10 mouse cellular contexts compared by ENCODE assay signal in the genomic region with DNA sequence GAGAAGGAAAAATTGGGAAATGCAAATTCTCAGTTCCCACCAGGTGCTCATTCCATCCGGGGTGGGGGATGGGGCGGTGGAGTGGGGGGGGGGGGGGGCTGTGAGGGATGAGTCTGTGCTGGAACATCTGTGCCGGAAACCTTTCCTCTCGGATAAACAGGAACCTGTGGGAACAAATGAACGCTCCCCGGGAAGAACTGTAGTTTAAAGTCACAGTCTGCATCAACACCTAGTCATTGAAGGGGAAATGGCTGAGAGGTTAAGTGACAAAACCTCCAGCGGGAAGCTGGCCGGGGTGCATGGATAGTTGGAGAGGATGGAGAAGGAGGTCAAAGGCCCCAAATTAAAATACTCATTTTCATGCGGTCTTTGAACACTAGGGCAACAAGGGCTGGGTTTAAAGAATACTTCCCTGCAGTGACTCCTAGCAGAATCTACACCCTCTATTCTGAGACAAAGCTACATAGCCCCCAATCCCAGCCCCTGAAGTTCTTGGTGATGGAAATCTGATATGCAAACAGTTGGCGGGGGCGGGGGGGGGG. TPM values are rescaled to one million over a fixed set of nuclear protein-coding genes. Genes with fewer than 3 reads are reported as not detected.
A peak's percentile ranks its signal among the peaks of the same experiment; 100 is the strongest.
DNase-seq lines count a peak whose midpoint lies in the region; ATAC-seq and TF ChIP-seq lines count a peak whose summit lies in the region.
"Had no signal": no experiment of that assay in that cellular context is flagged by ENCODE, and none has a peak within 500 bp of the region (broad histone marks: within the 10 kb centered on the region; RNA-seq: fewer than 3 reads in every experiment).

No protein-coding gene starts in this region.

- H3K4me1 ChIP-seq in liver, embryonic 12.5 days, result peaks cover 20% of the 10 kb centered on the region
- 0 out of 2 replicates have a peak, but pooled peaks cover 3% of the 10 kb centered on the region for H3K4me1 ChIP-seq in liver, postnatal 0 days (ENCODE audit: insufficient read depth)
- H3K4me1 ChIP-seq in embryonic facial prominence, embryonic 10.5 days, result peaks cover 12% of the 10 kb centered on the region
- peaks cover 6% of the 10 kb centered on the region; the same call in 1 of the 2 replicates for H3K4me1 ChIP-seq in hindbrain, embryonic 12.5 days
- no peaks in the 10 kb centered on the region for H3K4me1 ChIP-seq in midbrain, embryonic 16.5 days (ENCODE audit: control insufficient read depth, insufficient read depth, low read length)

- H3K4me2 ChIP-seq in liver, embryonic 12.5 days, result peak overlapping the region; percentile 38; the same call in 1 of the 2 replicates
- no peak overlapping the region for H3K4me2 ChIP-seq in liver, postnatal 0 days (ENCODE audit: low read depth, low read length)
- H3K4me2 ChIP-seq in hindbrain, embryonic 12.5 days (replicated peaks), result peak overlapping the region; percentile 36
- H3K4me2 ChIP-seq in midbrain, embryonic 16.5 days (ENCODE audit: low read length), result peak overlapping the region; percentile 51

- no peaks in the 10 kb centered on the region for H3K9me3 ChIP-seq in liver, embryonic 12.5 days (replicated peaks)
- no peaks in the 10 kb centered on the region for H3K9me3 ChIP-seq in liver, postnatal 0 days (ENCODE audit: low read length)
- no peaks in the 10 kb centered on the region for H3K9me3 ChIP-seq in embryonic facial prominence, embryonic 10.5 days
- no peaks in the 10 kb centered on the region for H3K9me3 ChIP-seq in hindbrain, embryonic 12.5 days (replicated peaks)
- H3K9me3 ChIP-seq in midbrain, embryonic 16.5 days (replicated peaks; ENCODE audit: control insufficient read depth, low read length, poor library complexity, severe bottlenecking), result no peaks in the 10 kb centered on the region

- no peak for DNase-seq in liver, postnatal 0 days
- peak; percentile 10 for DNase-seq in embryonic facial prominence, embryonic 10.5 days (ENCODE audit: low spot score)
- DNase-seq in gastrocnemius, postnatal 36 days, result no peak

- no peak for ATAC-seq in liver, embryonic 12.5 days
- ATAC-seq in liver, postnatal 0 days, result no peak
- no peak for ATAC-seq in hindbrain, embryonic 12.5 days (ENCODE audit: low FRiP score)
- ATAC-seq in midbrain, embryonic 16.5 days, result no peak
- ATAC-seq in megakaryocyte progenitor cell, adult 5-6 weeks (replicated peaks; ENCODE audit: poor library complexity), result no peak

- H3K27ac ChIP-seq in liver, embryonic 12.5 days, result no peak overlapping the region
- no peak overlapping the region for H3K27ac ChIP-seq in liver, postnatal 0 days (ENCODE audit: low read depth)
- no peak overlapping the region for H3K27ac ChIP-seq in embryonic facial prominence, embryonic 10.5 days (replicated peaks)
- no peak overlapping the region for H3K27ac ChIP-seq in hindbrain, embryonic 12.5 days
- H3K27ac ChIP-seq in midbrain, embryonic 16.5 days (ENCODE audit: low read length), result no peak overlapping the region

- no peak overlapping the region for H3K4me3 ChIP-seq in liver, embryonic 12.5 days
- H3K4me3 ChIP-seq in liver, postnatal 0 days (ENCODE audit: low read depth, low read length), result no peak overlapping the region
- H3K4me3 ChIP-seq in embryonic facial prominence, embryonic 10.5 days, result peak overlapping the region; percentile 38
- H3K4me3 ChIP-seq in hindbrain, embryonic 12.5 days, result no peak overlapping the region
- H3K4me3 ChIP-seq in midbrain, embryonic 16.5 days (ENCODE audit: low read depth, low read length), result no peak overlapping the region

- no peak for TF ChIP-seq EP300 in liver, postnatal 0 days (IDR thresholded peaks at IDR 0.05; ENCODE audit: low read depth)

- no peak overlapping the region for H3K9ac ChIP-seq in liver, embryonic 12.5 days
- H3K9ac ChIP-seq in liver, postnatal 0 days (replicated peaks), result no peak overlapping the region
- no peak overlapping the region for H3K9ac ChIP-seq in hindbrain, embryonic 12.5 days
- H3K9ac ChIP-seq in midbrain, embryonic 16.5 days (ENCODE audit: low read depth, low read length), result no peak overlapping the region

- TF ChIP-seq CTCF in liver, postnatal 0 days (IDR thresholded peaks at IDR 0.05; ENCODE audit: low read depth), result no peak

- H3K27me3 ChIP-seq in liver, embryonic 12.5 days (replicated peaks), result no peaks in the 10 kb centered on the region
- H3K27me3 ChIP-seq in liver, postnatal 0 days (ENCODE audit: insufficient read depth, low read length), result no peaks in the 10 kb centered on the region
- no peaks in the 10 kb centered on the region for H3K27me3 ChIP-seq in embryonic facial prominence, embryonic 10.5 days (replicated peaks; ENCODE audit: low read depth, poor library complexity, severe bottlenecking)
- H3K27me3 ChIP-seq in hindbrain, embryonic 12.5 days, result no peaks in the 10 kb centered on the region
- H3K27me3 ChIP-seq in midbrain, embryonic 16.5 days (ENCODE audit: control insufficient read depth, insufficient read depth, low read depth, low read length), result no peaks in the 10 kb centered on the region

- intact Hi-C loops in gastrocnemius, postnatal 36 days (cut with DNase I), result no loop called here

- no peaks in the 10 kb centered on the region for H3K36me3 ChIP-seq in liver, embryonic 12.5 days
- H3K36me3 ChIP-seq in liver, postnatal 0 days (replicated peaks; ENCODE audit: insufficient read depth, low read length), result no peaks in the 10 kb centered on the region
- H3K36me3 ChIP-seq in embryonic facial prominence, embryonic 10.5 days (replicated peaks), result no peaks in the 10 kb centered on the region
- H3K36me3 ChIP-seq in hindbrain, embryonic 12.5 days, result no peaks in the 10 kb centered on the region
- H3K36me3 ChIP-seq in midbrain, embryonic 16.5 days (ENCODE audit: control insufficient read depth, insufficient read depth, low read length), result no peaks in the 10 kb centered on the region

- WGBS in liver, embryonic 12.5 days (ENCODE audit: insufficient replicate concordance), result 17% methylated on average over 11 of the region's 11 CpGs
- 20% methylated on average over 10 of the region's 11 CpGs for WGBS in liver, postnatal 0 days (ENCODE audit: insufficient replicate concordance)
- WGBS in embryonic facial prominence, embryonic 10.5 days, result 8% methylated on average over 11 of the region's 11 CpGs
- 3% methylated on average over 11 of the region's 11 CpGs for WGBS in hindbrain, embryonic 12.5 days
- 9% methylated on average over 11 of the region's 11 CpGs for WGBS in midbrain, embryonic 16.5 days

RNA-seq across cellular contexts. Expression of gene Glyatl3, which starts 10.0 kb away (rescaled TPM):
- polyA plus RNA-seq in liver, embryonic 12.5 days (2016; fragmentation: Nextera tagmentation; extraction: Ambion mirVana), result not detected in 2 replicates
- polyA plus RNA-seq in liver, postnatal 0 days (2015; fragmentation: Nextera tagmentation; extraction: Ambion mirVana), result not detected in 2 replicates
- 0.25 TPM in 1 of 2 replicates, not detected in the other for polyA plus RNA-seq in embryonic facial prominence, embryonic 10.5 days (2016; fragmentation: Nextera tagmentation; extraction: Ambion mirVana)
- not detected in 2 replicates for polyA plus RNA-seq in hindbrain, embryonic 12.5 days (2016; fragmentation: Nextera tagmentation; extraction: Ambion mirVana)
- polyA plus RNA-seq in midbrain, embryonic 16.5 days (2015; fragmentation: Nextera tagmentation; extraction: Ambion mirVana), result not detected in 2 replicates
- not detected for total RNA-seq in gastrocnemius, postnatal 36 days (2021)
- total RNA-seq in megakaryocyte progenitor cell, adult 5-6 weeks (2015), result not detected in 2 replicates
- not detected in 2 replicates for total RNA-seq in megakaryocyte progenitor cell, adult 5-6 weeks (2017)
- total RNA-seq: hematopoietic stem cell, adult 5-6 weeks had no signal
- polyA plus RNA-seq: cortical plate, adult 2 months; liver, embryonic 16.5 days had no signal

RNA-seq across cellular contexts. Expression of gene 9130008F23Rik, which starts 23.8 kb away (rescaled TPM):
- 0.71 and 0.75 TPM in 2 replicates for polyA plus RNA-seq in liver, embryonic 12.5 days (2016; fragmentation: Nextera tagmentation; extraction: Ambion mirVana)
- 0.09 and 0.22 TPM in 2 replicates for polyA plus RNA-seq in liver, postnatal 0 days (2015; fragmentation: Nextera tagmentation; extraction: Ambion mirVana)
- 0.37 and 0.53 TPM in 2 replicates for polyA plus RNA-seq in embryonic facial prominence, embryonic 10.5 days (2016; fragmentation: Nextera tagmentation; extraction: Ambion mirVana)
- 0.81 and 1.2 TPM in 2 replicates for polyA plus RNA-seq in hindbrain, embryonic 12.5 days (2016; fragmentation: Nextera tagmentation; extraction: Ambion mirVana)
- 0.37 and 1.1 TPM in 2 replicates for polyA plus RNA-seq in midbrain, embryonic 16.5 days (2015; fragmentation: Nextera tagmentation; extraction: Ambion mirVana)
- total RNA-seq in gastrocnemius, postnatal 36 days (2021), result under 1 TPM in 1 of 2 experiments, not detected in 1; 0.23 TPM
- total RNA-seq in megakaryocyte progenitor cell, adult 5-6 weeks (2015), result 0.94 and 1.2 TPM in 2 replicates
- 3.2 and 6.0 TPM in 2 replicates for total RNA-seq in megakaryocyte progenitor cell, adult 5-6 weeks (2017)

RNA-seq across cellular contexts. Expression of gene Mut, which starts 30.4 kb away (rescaled TPM):
- polyA plus RNA-seq in liver, embryonic 12.5 days (2016; fragmentation: Nextera tagmentation; extraction: Ambion mirVana), result 29.4 TPM in 2 replicates
- polyA plus RNA-seq in liver, postnatal 0 days (2015; fragmentation: Nextera tagmentation; extraction: Ambion mirVana), result 49.7 and 52.0 TPM in 2 replicates
- 29.1 and 33.2 TPM in 2 replicates for polyA plus RNA-seq in embryonic facial prominence, embryonic 10.5 days (2016; fragmentation: Nextera tagmentation; extraction: Ambion mirVana)
- 27.1 and 30.3 TPM in 2 replicates for polyA plus RNA-seq in hindbrain, embryonic 12.5 days (2016; fragmentation: Nextera tagmentation; extraction: Ambion mirVana)
- 18.7 and 19.6 TPM in 2 replicates for polyA plus RNA-seq in midbrain, embryonic 16.5 days (2015; fragmentation: Nextera tagmentation; extraction: Ambion mirVana)
- 10 to 100 TPM; 59.3 to 76.9 TPM for total RNA-seq in gastrocnemius, postnatal 36 days (2021)
- 20.8 and 22.2 TPM in 2 replicates for total RNA-seq in megakaryocyte progenitor cell, adult 5-6 weeks (2015)
- total RNA-seq in megakaryocyte progenitor cell, adult 5-6 weeks (2017), result 26.7 and 33.2 TPM in 2 replicates

RNA-seq across cellular contexts. Expression of gene Cenpq, which starts 30.7 kb away (rescaled TPM):
- polyA plus RNA-seq in liver, embryonic 12.5 days (2016; fragmentation: Nextera tagmentation; extraction: Ambion mirVana), result 27.5 and 29.1 TPM in 2 replicates
- 11.7 and 12.4 TPM in 2 replicates for polyA plus RNA-seq in liver, postnatal 0 days (2015; fragmentation: Nextera tagmentation; extraction: Ambion mirVana)
- polyA plus RNA-seq in embryonic facial prominence, embryonic 10.5 days (2016; fragmentation: Nextera tagmentation; extraction: Ambion mirVana), result 40.0 and 41.0 TPM in 2 replicates
- polyA plus RNA-seq in hindbrain, embryonic 12.5 days (2016; fragmentation: Nextera tagmentation; extraction: Ambion mirVana), result 20.5 and 24.9 TPM in 2 replicates
- 8.5 and 9.0 TPM in 2 replicates for polyA plus RNA-seq in midbrain, embryonic 16.5 days (2015; fragmentation: Nextera tagmentation; extraction: Ambion mirVana)
- total RNA-seq in gastrocnemius, postnatal 36 days (2021), result 1 to 10 TPM; 2.7 to 4.1 TPM
- total RNA-seq in megakaryocyte progenitor cell, adult 5-6 weeks (2015), result 49.8 and 51.9 TPM in 2 replicates
- 53.6 and 56.3 TPM in 2 replicates for total RNA-seq in megakaryocyte progenitor cell, adult 5-6 weeks (2017)
